22 mouse cellular contexts compared by ENCODE assay signal in the genomic region with DNA sequence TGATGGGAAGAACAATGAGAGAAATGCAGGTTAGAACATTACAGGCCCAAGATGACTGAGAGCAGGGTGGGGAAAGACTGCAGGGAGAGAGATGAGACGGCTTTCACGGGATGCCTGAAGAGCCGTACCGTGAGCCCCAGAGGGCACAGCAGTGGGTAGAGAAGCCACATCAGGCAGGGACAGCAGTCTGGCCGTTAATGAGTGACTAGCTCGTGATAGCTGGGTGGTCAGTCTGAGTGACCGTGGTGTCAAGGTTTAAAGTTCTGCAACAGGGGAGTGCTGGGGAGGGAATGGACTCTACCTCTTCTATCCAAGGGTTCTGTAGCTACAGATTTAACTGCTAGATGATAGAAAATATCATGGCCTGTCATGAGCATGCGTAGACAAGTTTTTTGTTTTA. TPM values are rescaled to one million over a fixed set of nuclear protein-coding genes. Genes with fewer than 3 reads are reported as not detected.
DNase-seq lines count a peak whose midpoint lies in the region; ATAC-seq lines count a peak whose summit lies in the region.
"Had no signal": no experiment of that assay in that cellular context is flagged by ENCODE, and none has a peak within 500 bp of the region (broad histone marks: within the 10 kb centered on the region; RNA-seq: fewer than 3 reads in every experiment).

No protein-coding gene starts in this region.

- no peak overlapping the region for H3K4me2 ChIP-seq in intestine, embryonic 16.5 days (ENCODE audit: low read depth, low read length)
- H3K4me2 ChIP-seq in intestine, embryonic 15.5 days (replicated peaks): no peak overlapping the region
- H3K4me2 ChIP-seq in kidney, embryonic 16.5 days (replicated peaks; ENCODE audit: low read depth, low read length): no peak overlapping the region
- H3K4me2 ChIP-seq in liver, embryonic 16.5 days (ENCODE audit: low read depth, low read length): no peak overlapping the region
- H3K4me2 ChIP-seq: heart, embryonic 11.5 days; hindbrain, embryonic 12.5 days; limb, embryonic 13.5 days; midbrain, embryonic 12.5 days had no signal

- no peaks in the 10 kb centered on the region for H3K9me3 ChIP-seq in intestine, embryonic 16.5 days (ENCODE audit: control insufficient read depth, low read length)
- no peaks in the 10 kb centered on the region for H3K9me3 ChIP-seq in intestine, embryonic 15.5 days
- H3K9me3 ChIP-seq in kidney, embryonic 16.5 days (ENCODE audit: low read length): no peaks in the 10 kb centered on the region
- H3K9me3 ChIP-seq in liver, embryonic 16.5 days (replicated peaks; ENCODE audit: control insufficient read depth, low read length): no peaks in the 10 kb centered on the region
- H3K9me3 ChIP-seq: hindbrain, embryonic 12.5 days; limb, embryonic 13.5 days; midbrain, embryonic 12.5 days had no signal

- H3K4me1 ChIP-seq in intestine, embryonic 16.5 days (ENCODE audit: control insufficient read depth, insufficient read depth, low read length): no peaks in the 10 kb centered on the region
- H3K4me1 ChIP-seq in intestine, embryonic 15.5 days (replicated peaks): no peaks in the 10 kb centered on the region; the same call in 1 of the 2 replicates
- H3K4me1 ChIP-seq in kidney, embryonic 16.5 days (ENCODE audit: insufficient read depth, low read length): no peaks in the 10 kb centered on the region
- H3K4me1 ChIP-seq in liver, embryonic 16.5 days (ENCODE audit: control insufficient read depth, low read depth, low read length): no peaks in the 10 kb centered on the region
- H3K4me1 ChIP-seq: limb, embryonic 13.5 days had no signal

- DNase-seq in liver: peak; percentile 45
- DNase-seq in urinary bladder, adult 18-20 months (ENCODE audit: low spot score in 2 of 2): no peak
- DNase-seq in layer of hippocampus, adult 9-10 months (ENCODE audit: low spot score): no peak
- no peak for DNase-seq in adrenal gland, postnatal 14 days
- DNase-seq: adrenal gland, adult 2 months; cerebellum, postnatal 14 days; embryo, embryonic 11 days; forebrain, postnatal 0 days; heart, postnatal 10 days; thymus, postnatal 14 days had no signal

- no peak overlapping the region for H3K9ac ChIP-seq in intestine, embryonic 16.5 days (ENCODE audit: low read depth, low read length)
- no peak overlapping the region for H3K9ac ChIP-seq in intestine, embryonic 15.5 days
- no peak overlapping the region for H3K9ac ChIP-seq in kidney, embryonic 16.5 days (replicated peaks; ENCODE audit: low read length)
- H3K9ac ChIP-seq in liver, embryonic 16.5 days (ENCODE audit: low read depth, low read length): no peak overlapping the region
- H3K9ac ChIP-seq: forebrain, postnatal 0 days; hindbrain, embryonic 12.5 days; limb, embryonic 13.5 days; midbrain, embryonic 12.5 days had no signal

- 63% methylated on average over 8 of the region's 8 CpGs for WGBS in intestine, embryonic 16.5 days
- 59% methylated on average over 8 of the region's 8 CpGs for WGBS in intestine, embryonic 15.5 days
- 44% methylated on average over 8 of the region's 8 CpGs for WGBS in kidney, embryonic 16.5 days
- 54% methylated on average over 8 of the region's 8 CpGs for WGBS in liver, embryonic 16.5 days (ENCODE audit: insufficient replicate concordance)

- H3K27me3 ChIP-seq in intestine, embryonic 16.5 days (replicated peaks; ENCODE audit: control insufficient read depth, insufficient read depth, low read length): peaks cover 8% of the 10 kb centered on the region
- H3K27me3 ChIP-seq in intestine, embryonic 15.5 days (replicated peaks): peaks cover 5% of the 10 kb centered on the region; the same call in 1 of the 2 replicates
- peaks cover 46% of the 10 kb centered on the region for H3K27me3 ChIP-seq in kidney, embryonic 16.5 days (ENCODE audit: insufficient read depth, low read length)
- H3K27me3 ChIP-seq in liver, embryonic 16.5 days (ENCODE audit: control insufficient read depth, insufficient read depth, low read depth, low read length): no peaks in the 10 kb centered on the region; the same call in 1 of the 2 replicates

- H3K36me3 ChIP-seq in intestine, embryonic 16.5 days (ENCODE audit: control insufficient read depth, insufficient read depth, low read length): no peaks in the 10 kb centered on the region
- H3K36me3 ChIP-seq in intestine, embryonic 15.5 days: no peaks in the 10 kb centered on the region
- no peaks in the 10 kb centered on the region for H3K36me3 ChIP-seq in kidney, embryonic 16.5 days (ENCODE audit: insufficient read depth, low read length)
- no peaks in the 10 kb centered on the region for H3K36me3 ChIP-seq in liver, embryonic 16.5 days (ENCODE audit: control insufficient read depth, insufficient read depth)
- H3K36me3 ChIP-seq: hindbrain, embryonic 12.5 days; limb, embryonic 13.5 days; midbrain, embryonic 12.5 days had no signal

- peak; percentile 53; the same call in 1 of the 2 replicates for ATAC-seq in intestine, embryonic 16.5 days
- ATAC-seq in intestine, embryonic 15.5 days: no peak
- peak; percentile 61; the same call in 1 of the 2 replicates for ATAC-seq in kidney, embryonic 16.5 days (ENCODE audit: low FRiP score, low TSS enrichment)
- ATAC-seq in liver, embryonic 16.5 days (ENCODE audit: low read depth): peak; percentile 93
- ATAC-seq: forebrain, postnatal 0 days; inflammation-experienced regulatory T-cells, adult 6 months had no signal

- no peak overlapping the region for H3K27ac ChIP-seq in intestine, embryonic 16.5 days (ENCODE audit: low read length)
- H3K27ac ChIP-seq in intestine, embryonic 15.5 days: no peak overlapping the region
- no peak overlapping the region for H3K27ac ChIP-seq in kidney, embryonic 16.5 days (ENCODE audit: low read length)
- peak overlapping the region; percentile 68; the same call in 1 of the 2 replicates for H3K27ac ChIP-seq in liver, embryonic 16.5 days (ENCODE audit: low read length)
- H3K27ac ChIP-seq: hindbrain, embryonic 12.5 days; limb, embryonic 13.5 days; macrophage had no signal

- H3K4me3 ChIP-seq in intestine, embryonic 16.5 days (ENCODE audit: low read length): no peak overlapping the region
- H3K4me3 ChIP-seq in intestine, embryonic 15.5 days (replicated peaks): no peak overlapping the region
- no peak overlapping the region for H3K4me3 ChIP-seq in kidney, embryonic 16.5 days (ENCODE audit: low read length)
- H3K4me3 ChIP-seq in liver, embryonic 16.5 days (ENCODE audit: low read depth, low read length): no peak overlapping the region
- H3K4me3 ChIP-seq: hindbrain, embryonic 12.5 days; limb, embryonic 13.5 days; midbrain, embryonic 12.5 days; myocyte had no signal

RNA-seq across cellular contexts. Expression of a gene that starts 19.2 kb away (rescaled TPM):
- 0.17 and 0.31 TPM in 2 replicates for polyA plus RNA-seq in intestine, embryonic 16.5 days (2015; fragmentation: Nextera tagmentation; extraction: Ambion mirVana)
- 0.25 and 0.54 TPM in 2 replicates for polyA plus RNA-seq in intestine, embryonic 15.5 days (2015; fragmentation: Nextera tagmentation; extraction: Ambion mirVana)
- polyA plus RNA-seq in kidney, embryonic 16.5 days (2015; fragmentation: Nextera tagmentation; extraction: Ambion mirVana): 0.23 and 0.35 TPM in 2 replicates
- polyA plus RNA-seq in liver, embryonic 16.5 days (2015; fragmentation: Nextera tagmentation; extraction: Ambion mirVana): 0.11 TPM in 1 of 2 replicates, not detected in the other
- 0.41 and 0.93 TPM in 2 replicates for total RNA-seq in adrenal gland, postnatal 14 days (2021)
- total RNA-seq: gastrocnemius, adult 18-20 months; heart, postnatal 10 days had no signal
- polyA plus RNA-seq: macrophage had no signal

RNA-seq across cellular contexts. Expression of a gene that starts 24.4 kb away (rescaled TPM):
- polyA plus RNA-seq in intestine, embryonic 16.5 days (2015; fragmentation: Nextera tagmentation; extraction: Ambion mirVana): 7.6 and 9.2 TPM in 2 replicates
- polyA plus RNA-seq in intestine, embryonic 15.5 days (2015; fragmentation: Nextera tagmentation; extraction: Ambion mirVana): 9.1 and 9.6 TPM in 2 replicates
- 10.2 and 11.4 TPM in 2 replicates for polyA plus RNA-seq in kidney, embryonic 16.5 days (2015; fragmentation: Nextera tagmentation; extraction: Ambion mirVana)
- polyA plus RNA-seq in liver, embryonic 16.5 days (2015; fragmentation: Nextera tagmentation; extraction: Ambion mirVana): 3.8 and 4.1 TPM in 2 replicates
- total RNA-seq in adrenal gland, postnatal 14 days (2021): 12.0 and 16.3 TPM in 2 replicates
